Mouse (Mus musculus) cerebellum, adult 18-20 months (tissue): ENCODE results near the gene Prdm11.
A peak's percentile ranks its signal among the peaks of the same experiment; 100 is the strongest.

Experiments used
- DNase-seq, 2 experiments: peaks; one replicate each; pipeline ENCODE4 v3.0.0; 2021

Prdm11 gene

GRCm38 (mm10) chr2:93011465-93011864 is 34.5 kb downstream of the Prdm11 start:
- no peak for DNase-seq

GRCm38 (mm10) chr2:93007967-93008685 is 37.8 kb downstream of the Prdm11 start:
- no peak for DNase-seq

GRCm38 (mm10) chr2:93005028-93005427 is 40.9 kb downstream of the Prdm11 start:
- DNase-seq = no peak

- no peak for DNase-seq
Observed at GRCm38 (mm10) chr2:92991976-92992375, 54.0 kb downstream of the Prdm11 start.

- no peak for DNase-seq
Observed at GRCm38 (mm10) chr2:92989593-92989992, 56.4 kb downstream of the Prdm11 start.

GRCm38 (mm10) chr2:92987901-92988631 is 57.9 kb downstream of the Prdm11 start:
- peak; percentile 47 for DNase-seq

- peak; percentile 19 to 21 for DNase-seq
Observed at GRCm38 (mm10) chr2:92987108-92987618, 58.8 kb downstream of the Prdm11 start.

- DNase-seq = no peak
Observed at GRCm38 (mm10) chr2:92985600-92985999, 60.4 kb downstream of the Prdm11 start.

GRCm38 (mm10) chr2:92985171-92985570 is 60.8 kb downstream of the Prdm11 start:
- DNase-seq = no peak

GRCm38 (mm10) chr2:92984321-92985108 is 61.5 kb downstream of the Prdm11 start:
- no peak for DNase-seq

- DNase-seq = no peak
Observed at GRCm38 (mm10) chr2:92983273-92983620, 62.7 kb downstream of the Prdm11 start.

- DNase-seq = no peak
Observed at GRCm38 (mm10) chr2:92982591-92983272, 63.2 kb downstream of the Prdm11 start.

GRCm38 (mm10) chr2:92980165-92980564 is 65.8 kb downstream of the Prdm11 start:
- no peak for DNase-seq

GRCm38 (mm10) chr2:92975031-92975790 is 70.8 kb downstream of the Prdm11 start:
- no peak for DNase-seq

- no peak for DNase-seq
Observed at GRCm38 (mm10) chr2:92973646-92974045, 72.3 kb downstream of the Prdm11 start.

GRCm38 (mm10) chr2:92972071-92972470 is 73.9 kb downstream of the Prdm11 start:
- DNase-seq = no peak

- no peak for DNase-seq
Observed at GRCm38 (mm10) chr2:92971536-92971935, 74.4 kb downstream of the Prdm11 start.

- DNase-seq = no peak
Observed at GRCm38 (mm10) chr2:92971069-92971468, 74.9 kb downstream of the Prdm11 start.

GRCm38 (mm10) chr2:92967839-92968166 is 78.2 kb downstream of the Prdm11 start:
- DNase-seq = no peak

GRCm38 (mm10) chr2:92967032-92967838 is 78.7 kb downstream of the Prdm11 start:
- no peak for DNase-seq

- DNase-seq = no peak
Observed at GRCm38 (mm10) chr2:92966257-92966656, 79.7 kb downstream of the Prdm11 start.
